Mouse (Mus musculus) cerebellum, adult 2 months (tissue): Measurements from ENCODE around the gene Olfr434.

ENCODE experiments used
- CTCF ChIP-seq: fragments of 200-500 bp; IDR thresholded peaks from 2 replicates; pipeline ENCODE4 v1.5.1; 2011; ENCODE audit warnings: low read depth, mild to moderate bottlenecking, control low read depth, low read length, moderate library complexity, borderline replicate concordance; ENCODE audit not compliant: insufficient read depth
- POLR2A ChIP-seq: fragments of 200-500 bp; IDR thresholded peaks from 2 replicates; pipeline ENCODE4 v1.6.1; 2011; ENCODE audit warnings: low read length, control low read depth, borderline replicate concordance; ENCODE audit not compliant: insufficient read depth

- TF ChIP-seq POLR2A, result no peak
- TF ChIP-seq CTCF, result no peak
These were observed 16.0 kb upstream of the Olfr434 start, which contains the start of gene Olfr435 for GRCm38 (mm10) chr6:43196781-43197180.
